Comparison of ENCODE assay signal across 8 mouse cellular contexts in the genomic region with DNA sequence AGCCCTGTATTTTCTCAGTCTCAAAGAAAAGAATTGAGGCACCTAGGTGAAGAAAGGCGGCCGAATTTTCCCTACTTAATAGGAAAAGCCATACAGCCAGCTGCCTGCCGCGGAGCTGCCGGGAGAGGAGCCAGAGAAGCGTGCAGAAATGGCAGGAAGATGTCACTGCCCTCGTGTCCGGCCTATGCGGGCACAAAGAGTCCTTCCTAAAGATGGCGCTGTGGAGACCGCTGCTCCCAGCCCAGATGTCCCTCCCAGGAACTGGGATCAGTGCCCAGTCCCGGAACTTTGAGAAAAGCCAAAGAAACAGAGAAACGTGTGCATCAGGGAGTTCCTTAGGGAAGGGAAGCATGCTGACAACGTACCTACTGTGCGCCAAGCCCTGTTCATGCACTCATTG.
DNase-seq lines count a peak whose midpoint lies in the region; ATAC-seq and TF ChIP-seq lines count a peak whose summit lies in the region.

No protein-coding gene starts in this region.

- H3K36me3 ChIP-seq in ES-E14 (ENCODE audit: control insufficient read depth, insufficient read depth, low read length, poor library complexity, severe bottlenecking), result no peaks in the 10 kb centered on the region; the same call in 1 of the 2 replicates
- H3K36me3 ChIP-seq in forebrain, embryonic 16.5 days (ENCODE audit: control insufficient read depth, insufficient read depth), result no peaks in the 10 kb centered on the region; the same call in 1 of the 2 replicates
- peaks cover 9% of the 10 kb centered on the region for H3K36me3 ChIP-seq in liver, postnatal 0 days (replicated peaks; ENCODE audit: insufficient read depth, low read length)
- H3K36me3 ChIP-seq in neural tube, embryonic 15.5 days, result peaks cover 46% of the 10 kb centered on the region

- H3K4me3 ChIP-seq in ES-E14 (ENCODE audit: insufficient read depth in 1 of 2, low read depth in 1 of 2, low read length in 2 of 2, poor library complexity in 1 of 2, severe bottlenecking in 1 of 2), result peak overlapping the region; percentile 42 to 61
- no peak overlapping the region for H3K4me3 ChIP-seq in forebrain, embryonic 16.5 days (replicated peaks; ENCODE audit: low read length)
- H3K4me3 ChIP-seq in liver, postnatal 0 days (ENCODE audit: low read depth, low read length), result no peak overlapping the region
- no peak overlapping the region for H3K4me3 ChIP-seq in neural tube, embryonic 15.5 days (replicated peaks)

- H3K9me3 ChIP-seq in ES-E14 (ENCODE audit: control insufficient read depth, insufficient read depth, low read depth, low read length), result no peaks in the 10 kb centered on the region
- no peaks in the 10 kb centered on the region for H3K9me3 ChIP-seq in forebrain, embryonic 16.5 days (ENCODE audit: control insufficient read depth, low read length)
- H3K9me3 ChIP-seq in liver, postnatal 0 days (ENCODE audit: low read length), result no peaks in the 10 kb centered on the region
- no peaks in the 10 kb centered on the region for H3K9me3 ChIP-seq in neural tube, embryonic 15.5 days (replicated peaks)

- peak overlapping the region; percentile 55; the same call in 1 of the 2 replicates for H3K9ac ChIP-seq in ES-E14 (ENCODE audit: insufficient read depth, low read depth, low read length, poor library complexity, severe bottlenecking)
- no peak overlapping the region for H3K9ac ChIP-seq in forebrain, embryonic 16.5 days (replicated peaks; ENCODE audit: low read depth, low read length)
- no peak overlapping the region for H3K9ac ChIP-seq in liver, postnatal 0 days (replicated peaks)
- H3K9ac ChIP-seq in neural tube, embryonic 15.5 days (replicated peaks), result no peak overlapping the region

- intact Hi-C loops in heart, postnatal 25 days (cut with DNase I), result no loop called here

- ATAC-seq in forebrain, embryonic 16.5 days, result no peak
- ATAC-seq in liver, postnatal 0 days, result peak; percentile 53; the same call in 1 of the 2 replicates
- peak; percentile 28; the same call in 1 of the 2 replicates for ATAC-seq in neural tube, embryonic 15.5 days (ENCODE audit: low FRiP score)

- no peak for DNase-seq in ES-E14 (ENCODE audit: low read depth, low spot score)
- peak; percentile 74 for DNase-seq in cerebellum, adult 11 months
- DNase-seq in heart, postnatal 25 days (ENCODE audit: low spot score), result peak; percentile 72
- peak; percentile 85 for DNase-seq in layer of hippocampus, adult 11-12 months (ENCODE audit: low spot score)
- peak; percentile 61 for DNase-seq in liver, postnatal 0 days
- DNase-seq in thymus, postnatal 25 days, result peak; percentile 54

- no peaks in the 10 kb centered on the region for H3K27me3 ChIP-seq in forebrain, embryonic 16.5 days (replicated peaks; ENCODE audit: control insufficient read depth, insufficient read depth, low read length)
- H3K27me3 ChIP-seq in liver, postnatal 0 days (ENCODE audit: insufficient read depth, low read length), result no peaks in the 10 kb centered on the region
- H3K27me3 ChIP-seq in neural tube, embryonic 15.5 days (replicated peaks), result no peaks in the 10 kb centered on the region

- TF ChIP-seq EP300 in liver, postnatal 0 days (IDR thresholded peaks at IDR 0.05; ENCODE audit: low read depth), result no peak

- peak overlapping the region; percentile 61 for H3K27ac ChIP-seq in ES-E14 (ENCODE audit: insufficient read depth, low read depth, low read length, poor library complexity, severe bottlenecking)
- H3K27ac ChIP-seq in forebrain, embryonic 16.5 days (ENCODE audit: low read length), result no peak overlapping the region
- peak overlapping the region; percentile 60 for H3K27ac ChIP-seq in liver, postnatal 0 days (ENCODE audit: low read depth)
- H3K27ac ChIP-seq in neural tube, embryonic 15.5 days (replicated peaks), result peak overlapping the region; percentile 70

- peak; percentile 62 for TF ChIP-seq CTCF in liver, postnatal 0 days (IDR thresholded peaks at IDR 0.05; ENCODE audit: low read depth)

- H3K4me2 ChIP-seq in forebrain, embryonic 16.5 days (ENCODE audit: low read length), result peak overlapping the region; percentile 16
- no peak overlapping the region; the same call in 1 of the 2 replicates for H3K4me2 ChIP-seq in liver, postnatal 0 days (ENCODE audit: low read depth, low read length)
- 0 out of 2 replicates have a peak overlapping the region, but pooled peaks have one; percentile 22 for H3K4me2 ChIP-seq in neural tube, embryonic 15.5 days

- in situ Hi-C loops in ES-E14 (cut with MboI; ENCODE audit: low sequenced_read_pairs in 2 of 2, unreplicated experiment in 2 of 2), result no loop called here

- 14% methylated on average over 15 of the region's 15 CpGs for WGBS in forebrain, embryonic 16.5 days
- WGBS in liver, postnatal 0 days (ENCODE audit: insufficient replicate concordance), result 44% methylated on average over 15 of the region's 15 CpGs
- 27% methylated on average over 15 of the region's 15 CpGs for WGBS in neural tube, embryonic 15.5 days

- peaks cover 3 to 26% of the 10 kb centered on the region in 2 experiments; a peak in 3 of 4 replicates for H3K4me1 ChIP-seq in ES-E14 (ENCODE audit: control insufficient read depth in 2 of 2, insufficient read depth in 2 of 2, low read length in 2 of 2, poor library complexity in 1 of 2)
- peaks cover 18% of the 10 kb centered on the region for H3K4me1 ChIP-seq in forebrain, embryonic 16.5 days (replicated peaks; ENCODE audit: control insufficient read depth, insufficient read depth, low read length)
- H3K4me1 ChIP-seq in liver, postnatal 0 days (ENCODE audit: insufficient read depth), result peaks cover 36% of the 10 kb centered on the region
- H3K4me1 ChIP-seq in neural tube, embryonic 15.5 days, result peaks cover 19% of the 10 kb centered on the region

TF ChIP-seq in ES-E14, 5 proteins besides CTCF, POLR2A, EP300 and RAD21:
- TF ChIP-seq CHD2 (IDR thresholded peaks at IDR 0.05; ENCODE audit: low read depth, low read length) (no peak), HCFC1 (IDR thresholded peaks at IDR 0.05; ENCODE audit: borderline replicate concordance, insufficient read depth, low read length) (no peak), MAFK (IDR thresholded peaks at IDR 0.05; ENCODE audit: insufficient read depth, low read depth, low read length) (no peak), ZC3H11A (IDR thresholded peaks at IDR 0.05; ENCODE audit: borderline replicate concordance, low read depth, low read length) (no peak), ZNF384 (IDR thresholded peaks at IDR 0.05; ENCODE audit: low read depth, low read length) (no peak)

Comparison
In these comparisons a context has a peak if more than half of its experiments do, and no peak if none do; other contexts are left out.
1. H3K4me3 ChIP-seq: peak in ES-E14 (2 of 2); none in forebrain, embryonic 16.5 days (single experiment), liver, postnatal 0 days (single experiment) and neural tube, embryonic 15.5 days (single experiment).